Mouse (Mus musculus) heart, postnatal 0 days (tissue): ENCODE data around the gene Agbl3. TPM values are rescaled to one million over a fixed set of nuclear protein-coding genes. Genes with fewer than 3 reads are reported as not detected.

Experiments used
- ATAC-seq: fragments of 200-750 bp; cut with Nextera tagmentation; 2 replicates; pipeline ENCODE4 v1.8.0; 2017; ENCODE audit warnings: low read depth, moderate number of reproducible peaks, moderate library complexity; ENCODE audit not compliant: insufficient read depth
- DNase-seq: peaks from one replicate; pipeline ENCODE4 v3.0.0-alpha.2; 2016; ENCODE audit warnings: low spot score
- H3K27ac ChIP-seq: fragments of 300-500 bp; sonication (generic); 2 replicates; pipeline ENCODE4 v1.5.1; 2014; ENCODE audit warnings: low read depth, mild to moderate bottlenecking
- H3K27me3 ChIP-seq: fragments of 300-500 bp; sonication (generic); 2 replicates; pipeline ENCODE4 v1.6.1; 2014; ENCODE audit warnings: low read length, mixed read lengths; ENCODE audit not compliant: control insufficient read depth, insufficient read depth
- H3K36me3 ChIP-seq: fragments of 300-500 bp; sonication (generic); replicated peaks from 2 replicates; pipeline ENCODE4 v1.6.1; 2014; ENCODE audit warnings: low read length, mixed read lengths; ENCODE audit not compliant: control insufficient read depth, insufficient read depth
- H3K4me1 ChIP-seq: fragments of 300-500 bp; sonication (generic); 2 replicates; pipeline ENCODE4 v1.6.1; 2014; ENCODE audit warnings: antibody characterized with exemption; ENCODE audit not compliant: control insufficient read depth, insufficient read depth
- H3K4me2 ChIP-seq: fragments of 300-500 bp; sonication (generic); 2 replicates; pipeline ENCODE4 v1.6.1; 2014; ENCODE audit warnings: low read depth, mild to moderate bottlenecking, low read length, moderate library complexity
- H3K4me3 ChIP-seq: fragments of 300-500 bp; sonication (generic); 2 replicates; pipeline ENCODE4 v1.5.1; 2014; ENCODE audit warnings: low read depth, low read length
- H3K9ac ChIP-seq: fragments of 300-500 bp; sonication (generic); replicated peaks from 2 replicates; pipeline ENCODE4 v1.6.1; 2014; ENCODE audit warnings: low read depth, low read length, mixed read lengths
- H3K9me3 ChIP-seq: fragments of 300-500 bp; sonication (generic); replicated peaks from 2 replicates; pipeline ENCODE4 v1.6.1; 2016; ENCODE audit warnings: low read length; ENCODE audit not compliant: control insufficient read depth
- CTCF ChIP-seq: IDR thresholded peaks from 2 replicates; pipeline ENCODE4 v1.5.1; 2016; ENCODE audit warnings: antibody characterized with exemption, control low read depth, low read depth
- EP300 ChIP-seq: IDR thresholded peaks from 2 replicates; pipeline ENCODE4 v1.6.1; 2016; ENCODE audit warnings: antibody characterized with exemption, low read depth
- WGBS: fragments of 180-500 bp; shearing (Covaris S2); extraction: QIAGEN DNeasy Blood & Tissue Kit; methylation state at CpG from one replicate; pipeline ENCODE4 v1.1.7; 2014; 5-methylcytosine and 5-hydroxymethylcytosine counted together
- polyA plus RNA-seq: library from polyadenylated mRNA; unstranded; fragments of >200 nt; fragmentation: Nextera tagmentation; extraction: Ambion mirVana; gene quantifications from 2 replicates; pipeline ENCODE4 v1.2.1, GENCODE M21; 2015
- total RNA-seq: library from RNA; depleted of rRNA; stranded (reverse); fragments of >200 nt; gene quantifications from 2 replicates; pipeline ENCODE4 v1.2.3, GENCODE M21; 2014; ENCODE audit warnings: low replicate concordance

The Agbl3 gene
- total and polyA plus RNA-seq, 2 experiments from 2014 or later, result 3.6 to 7.9 TPM

- 22% methylated on average over 5 of the region's 5 CpGs for WGBS
- Histone ChIP-seq H3K9me3 (no peaks in the 10 kb centered on the region), H3K27me3 (no peaks in the 10 kb centered on the region), H3K4me3 (no peak overlapping the region), H3K36me3 (peaks cover 55% of the 10 kb centered on the region), H3K4me2 (no peak overlapping the region), H3K9ac (no peak overlapping the region), H3K4me1 (0 out of 2 replicates have a peak, but pooled peaks cover 5% of the 10 kb centered on the region), H3K27ac (no peak overlapping the region)
- DNase-seq (peak; percentile 91), ATAC-seq (peak; percentile 63; the same call in 1 of the 2 replicates)
- TF ChIP-seq EP300, result no peak
- TF ChIP-seq CTCF, result peak; percentile 84
These were observed 25.8 kb upstream of the Agbl3 start for GRCm38 (mm10) chr6:34754448-34754847.

- ATAC-seq, result no peak
- Histone ChIP-seq H3K9ac (no peak overlapping the region), H3K27ac (no peak overlapping the region), H3K4me3 (no peak overlapping the region), H3K9me3 (no peaks in the 10 kb centered on the region), H3K4me2 (no peak overlapping the region), H3K36me3 (peaks cover 66% of the 10 kb centered on the region), H3K4me1 (no peaks in the 10 kb centered on the region), H3K27me3 (no peaks in the 10 kb centered on the region)
- 82% methylated on average over 2 of the region's 2 CpGs for WGBS
- TF ChIP-seq EP300, result no peak
- no peak for TF ChIP-seq CTCF
- DNase-seq, result no peak
These were observed 21.9 kb upstream of the Agbl3 start for GRCm38 (mm10) chr6:34758340-34758739.

GRCm38 (mm10) chr6:34760023-34760422 is 20.2 kb upstream of the Agbl3 start:
- 40% methylated on average over 4 of the region's 4 CpGs for WGBS
- peaks cover 82% of the 10 kb centered on the region for H3K36me3 ChIP-seq
- no peak overlapping the region for H3K4me3 ChIP-seq
- H3K4me2 ChIP-seq, result no peak overlapping the region
- H3K27me3 ChIP-seq, result no peaks in the 10 kb centered on the region
- no peak overlapping the region for H3K9ac ChIP-seq
- TF ChIP-seq EP300, result no peak
- TF ChIP-seq CTCF, result peak; percentile 62
- H3K9me3 ChIP-seq, result no peaks in the 10 kb centered on the region
- no peak overlapping the region for H3K27ac ChIP-seq
- no peak for ATAC-seq
- H3K4me1 ChIP-seq, result no peaks in the 10 kb centered on the region
- peak; percentile 57 for DNase-seq

GRCm38 (mm10) chr6:34765721-34766120 is 14.5 kb upstream of the Agbl3 start:
- H3K36me3 ChIP-seq, result peaks cover 74% of the 10 kb centered on the region

GRCm38 (mm10) chr6:34769984-34770383 is 10.2 kb upstream of the Agbl3 start:
- TF ChIP-seq CTCF (no peak), EP300 (no peak)
- H3K4me2 ChIP-seq, result no peak overlapping the region
- H3K4me1 ChIP-seq, result peaks cover 6% of the 10 kb centered on the region
- H3K9ac ChIP-seq, result no peak overlapping the region
- no peaks in the 10 kb centered on the region for H3K27me3 ChIP-seq
- DNase-seq (no peak), ATAC-seq (no peak)
- no peaks in the 10 kb centered on the region for H3K9me3 ChIP-seq
- no peak overlapping the region for H3K4me3 ChIP-seq
- WGBS, result 86% methylated on average over 2 of the region's 2 CpGs
- peaks cover 68% of the 10 kb centered on the region for H3K36me3 ChIP-seq
- peak overlapping the region; percentile 64; the same call in 1 of the 2 replicates for H3K27ac ChIP-seq

More at GRCm38 (mm10) chr6:34765721-34766120, 14.5 kb upstream of the Agbl3 start:
- peaks cover 2% of the 10 kb centered on the region for H3K4me1 ChIP-seq
- no peak overlapping the region for H3K27ac ChIP-seq
- TF ChIP-seq EP300 (no peak), CTCF (no peak)
- H3K4me2 ChIP-seq, result no peak overlapping the region
- H3K27me3 ChIP-seq, result no peaks in the 10 kb centered on the region
- ATAC-seq (no peak), DNase-seq (no peak)
- WGBS, result 91% methylated on average over 5 of the region's 5 CpGs
- H3K9me3 ChIP-seq, result no peaks in the 10 kb centered on the region
- no peak overlapping the region for H3K9ac ChIP-seq
- no peak overlapping the region for H3K4me3 ChIP-seq

GRCm38 (mm10) chr6:34770491-34770890 is 9.7 kb upstream of the Agbl3 start:
- Histone ChIP-seq H3K27ac (peak overlapping the region; percentile 64), H3K4me3 (no peak overlapping the region), H3K9me3 (no peaks in the 10 kb centered on the region), H3K4me1 (peaks cover 6% of the 10 kb centered on the region), H3K27me3 (no peaks in the 10 kb centered on the region), H3K36me3 (peaks cover 63% of the 10 kb centered on the region), H3K4me2 (no peak overlapping the region), H3K9ac (no peak overlapping the region)
- TF ChIP-seq CTCF (no peak), EP300 (no peak)
- WGBS, result 19% methylated on average over 6 of the region's 6 CpGs
- DNase-seq (peak; percentile 37), ATAC-seq (peak; percentile 60; the same call in 1 of the 2 replicates)
